Mouse (Mus musculus): ENCODE measurements around the gene Cmss1. TPM values are rescaled to one million over a fixed set of nuclear protein-coding genes. Genes with fewer than 3 reads are reported as not detected.

Gene Cmss1
- polyA plus RNA-seq, 1 experiment from 2014 or later = 63.6 TPM

- WGBS = 81% methylated on average over 10 of the region's 10 CpGs
- Histone ChIP-seq H3K27ac (no peak overlapping the region), H3K36me3 (replicated peaks) (no peaks in the 10 kb centered on the region), H3K9me3 (peaks cover 4% of the 10 kb centered on the region; the same call in 1 of the 2 replicates), H3K4me3 (no peak overlapping the region), H3K4me1 (no peaks in the 10 kb centered on the region), H3K27me3 (ENCODE audit: poor library complexity, severe bottlenecking) (no peaks in the 10 kb centered on the region)
- DNase-seq (ENCODE audit: extremely low spot score, low spot score) = no peak
These were observed 161.3 kb downstream of the Cmss1 start for GRCm38 (mm10) chr16:57445096-57446094.

- WGBS = 89% methylated on average over 10 of the region's 10 CpGs
- no peak for DNase-seq (ENCODE audit: extremely low spot score, low spot score)
- Histone ChIP-seq H3K27ac (no peak overlapping the region), H3K4me1 (peaks cover 16% of the 10 kb centered on the region), H3K36me3 (replicated peaks) (no peaks in the 10 kb centered on the region), H3K27me3 (ENCODE audit: poor library complexity, severe bottlenecking) (no peaks in the 10 kb centered on the region), H3K9me3 (no peaks in the 10 kb centered on the region), H3K4me3 (no peak overlapping the region)
These were observed 165.8 kb downstream of the Cmss1 start for GRCm38 (mm10) chr16:57440706-57441437.

- no peak overlapping the region for H3K27ac ChIP-seq
- H3K4me1 ChIP-seq = peaks cover 16% of the 10 kb centered on the region
- no peaks in the 10 kb centered on the region for H3K36me3 ChIP-seq (replicated peaks)
- WGBS = 84% methylated on average over 11 of the region's 11 CpGs
- no peaks in the 10 kb centered on the region for H3K27me3 ChIP-seq (ENCODE audit: poor library complexity, severe bottlenecking)
- H3K9me3 ChIP-seq = no peaks in the 10 kb centered on the region
- DNase-seq (ENCODE audit: extremely low spot score, low spot score) = no peak
- no peak overlapping the region for H3K4me3 ChIP-seq
These were observed 167.5 kb downstream of the Cmss1 start for GRCm38 (mm10) chr16:57439206-57439605.

- no peak for DNase-seq (ENCODE audit: extremely low spot score, low spot score)
- no peaks in the 10 kb centered on the region for H3K9me3 ChIP-seq
- no peak overlapping the region for H3K4me3 ChIP-seq
- WGBS = 87% methylated on average over 5 of the region's 5 CpGs
- no peak overlapping the region for H3K27ac ChIP-seq
- no peaks in the 10 kb centered on the region for H3K27me3 ChIP-seq (ENCODE audit: poor library complexity, severe bottlenecking)
- peaks cover 16% of the 10 kb centered on the region for H3K4me1 ChIP-seq
- H3K36me3 ChIP-seq (replicated peaks) = no peaks in the 10 kb centered on the region
These were observed 168.4 kb downstream of the Cmss1 start for GRCm38 (mm10) chr16:57438288-57438685.

GRCm38 (mm10) chr16:57437523-57438287 lies 169.0 kb downstream of the Cmss1 start:
- DNase-seq (ENCODE audit: extremely low spot score, low spot score) = no peak
- no peak overlapping the region for H3K4me3 ChIP-seq
- H3K4me1 ChIP-seq = peaks cover 16% of the 10 kb centered on the region
- H3K9me3 ChIP-seq = no peaks in the 10 kb centered on the region
- H3K27me3 ChIP-seq (ENCODE audit: poor library complexity, severe bottlenecking) = no peaks in the 10 kb centered on the region
- H3K27ac ChIP-seq = no peak overlapping the region
- 82% methylated on average over 11 of the region's 11 CpGs for WGBS
- no peaks in the 10 kb centered on the region for H3K36me3 ChIP-seq (replicated peaks)

GRCm38 (mm10) chr16:57434640-57435039 lies 172.0 kb downstream of the Cmss1 start:
- no peaks in the 10 kb centered on the region for H3K36me3 ChIP-seq (replicated peaks)
- H3K4me3 ChIP-seq = no peak overlapping the region
- no peaks in the 10 kb centered on the region for H3K9me3 ChIP-seq
- no peak for DNase-seq (ENCODE audit: extremely low spot score, low spot score)
- peaks cover 15% of the 10 kb centered on the region for H3K4me1 ChIP-seq
- 87% methylated on average over 3 of the region's 3 CpGs for whole genome bisulfite sequencing
- no peaks in the 10 kb centered on the region for H3K27me3 ChIP-seq (ENCODE audit: poor library complexity, severe bottlenecking)
- no peak overlapping the region for H3K27ac ChIP-seq

GRCm38 (mm10) chr16:57433671-57434070 lies 173.0 kb downstream of the Cmss1 start:
- H3K4me1 ChIP-seq = peaks cover 13% of the 10 kb centered on the region
- DNase-seq (ENCODE audit: extremely low spot score, low spot score) = no peak
- H3K9me3 ChIP-seq = no peaks in the 10 kb centered on the region
- H3K27ac ChIP-seq = no peak overlapping the region
- H3K4me3 ChIP-seq = no peak overlapping the region
- no peaks in the 10 kb centered on the region for H3K27me3 ChIP-seq (ENCODE audit: poor library complexity, severe bottlenecking)
- no peaks in the 10 kb centered on the region for H3K36me3 ChIP-seq (replicated peaks)
- 91% methylated on average over 6 of the region's 6 CpGs for WGBS

- H3K4me1 ChIP-seq = peaks cover 10% of the 10 kb centered on the region
- no peaks in the 10 kb centered on the region for H3K27me3 ChIP-seq (ENCODE audit: poor library complexity, severe bottlenecking)
- H3K4me3 ChIP-seq = no peak overlapping the region
- no peaks in the 10 kb centered on the region for H3K36me3 ChIP-seq (replicated peaks)
- no peak overlapping the region for H3K27ac ChIP-seq
- no peaks in the 10 kb centered on the region for H3K9me3 ChIP-seq
- DNase-seq (ENCODE audit: extremely low spot score, low spot score) = no peak
- 84% methylated on average over 4 of the region's 4 CpGs for WGBS
These were observed 173.5 kb downstream of the Cmss1 start for GRCm38 (mm10) chr16:57433173-57433572.

- Histone ChIP-seq H3K4me1 (peaks cover 5% of the 10 kb centered on the region; the same call in 1 of the 2 replicates), H3K27ac (no peak overlapping the region), H3K27me3 (ENCODE audit: poor library complexity, severe bottlenecking) (no peaks in the 10 kb centered on the region), H3K36me3 (replicated peaks) (no peaks in the 10 kb centered on the region), H3K9me3 (no peaks in the 10 kb centered on the region), H3K4me3 (no peak overlapping the region)
- DNase-seq (ENCODE audit: extremely low spot score, low spot score) = no peak
- WGBS = 95% methylated on average over 3 of the region's 3 CpGs
These were observed 175.4 kb downstream of the Cmss1 start for GRCm38 (mm10) chr16:57431294-57431693.

- 98% methylated on average over 5 of the region's 5 CpGs for WGBS
- no peak overlapping the region for H3K4me3 ChIP-seq
These were observed 177.7 kb downstream of the Cmss1 start for GRCm38 (mm10) chr16:57428977-57429376.

GRCm38 (mm10) chr16:57427516-57428285 lies 179.0 kb downstream of the Cmss1 start:
- WGBS = 88% methylated on average over 7 of the region's 7 CpGs
- Histone ChIP-seq H3K4me1 (peaks cover 13% of the 10 kb centered on the region), H3K4me3 (no peak overlapping the region), H3K9me3 (no peaks in the 10 kb centered on the region), H3K36me3 (replicated peaks) (no peaks in the 10 kb centered on the region), H3K27me3 (ENCODE audit: poor library complexity, severe bottlenecking) (no peaks in the 10 kb centered on the region), H3K27ac (no peak overlapping the region)
- DNase-seq (ENCODE audit: extremely low spot score, low spot score) = no peak

More at GRCm38 (mm10) chr16:57428977-57429376, 177.7 kb downstream of the Cmss1 start:
- DNase-seq (ENCODE audit: extremely low spot score, low spot score) = no peak
- Histone ChIP-seq H3K27me3 (ENCODE audit: poor library complexity, severe bottlenecking) (no peaks in the 10 kb centered on the region), H3K4me1 (peaks cover 5% of the 10 kb centered on the region; the same call in 1 of the 2 replicates), H3K9me3 (no peaks in the 10 kb centered on the region), H3K27ac (no peak overlapping the region), H3K36me3 (replicated peaks) (no peaks in the 10 kb centered on the region)

- Histone ChIP-seq H3K9me3 (no peaks in the 10 kb centered on the region), H3K4me1 (peaks cover 13% of the 10 kb centered on the region), H3K4me3 (no peak overlapping the region), H3K27ac (no peak overlapping the region), H3K27me3 (ENCODE audit: poor library complexity, severe bottlenecking) (no peaks in the 10 kb centered on the region), H3K36me3 (replicated peaks) (no peaks in the 10 kb centered on the region)
- no peak for DNase-seq (ENCODE audit: extremely low spot score, low spot score)
- WGBS = 89% methylated on average over 10 of the region's 10 CpGs
These were observed 180.0 kb downstream of the Cmss1 start for GRCm38 (mm10) chr16:57426680-57427079.

Data from forebrain, embryonic 10.5 days (tissue).